Mouse (Mus musculus) adrenal gland (tissue): ENCODE data around the gene Map4k2.

Experiments
- intact Hi-C: fragments of 180-260 bp; cut with DNase I; formaldehyde crosslinking; loops from one replicate; pipeline ENCODE4 v1.15.1; 2025

The Map4k2 gene

GRCm38 (mm10) chr19:6343066-6343925, 2.4 kb downstream of the Map4k2 start:
- intact Hi-C loops, result no loop called here

- intact Hi-C loops, result no loop called here
Measured at GRCm38 (mm10) chr19:6343996-6344395, 3.1 kb downstream of the Map4k2 start.

- intact Hi-C loops, result no loop called here
Measured at GRCm38 (mm10) chr19:6346023-6346422, 5.1 kb downstream of the Map4k2 start.

DNA sequence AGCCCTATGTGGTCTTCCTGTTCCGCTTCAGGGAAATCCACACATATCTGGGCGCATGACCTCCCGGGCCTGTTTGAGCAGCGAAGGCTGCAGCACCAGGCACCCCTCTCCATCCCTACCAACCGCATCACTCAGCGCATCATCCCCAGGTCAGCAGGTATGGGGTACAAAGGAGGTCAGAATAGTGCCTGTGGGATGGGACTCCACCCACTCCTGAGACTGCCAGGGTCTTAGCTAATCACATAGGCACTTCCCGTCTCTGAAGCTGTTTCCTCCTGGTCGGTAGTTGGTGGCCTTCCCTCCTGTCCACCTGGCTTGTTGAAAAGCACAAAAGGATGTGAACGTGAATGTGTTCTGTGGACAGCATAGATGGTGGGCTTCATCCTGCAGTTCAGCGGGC, 5.7 kb downstream of the Map4k2 start:
- intact Hi-C loops, result no loop called here

GRCm38 (mm10) chr19:6347615-6348014, 6.7 kb downstream of the Map4k2 start:
- intact Hi-C loops, result no loop called here

- intact Hi-C loops, result no loop called here
Measured at GRCm38 (mm10) chr19:6348717-6349116, 7.8 kb downstream of the Map4k2 start.

DNA sequence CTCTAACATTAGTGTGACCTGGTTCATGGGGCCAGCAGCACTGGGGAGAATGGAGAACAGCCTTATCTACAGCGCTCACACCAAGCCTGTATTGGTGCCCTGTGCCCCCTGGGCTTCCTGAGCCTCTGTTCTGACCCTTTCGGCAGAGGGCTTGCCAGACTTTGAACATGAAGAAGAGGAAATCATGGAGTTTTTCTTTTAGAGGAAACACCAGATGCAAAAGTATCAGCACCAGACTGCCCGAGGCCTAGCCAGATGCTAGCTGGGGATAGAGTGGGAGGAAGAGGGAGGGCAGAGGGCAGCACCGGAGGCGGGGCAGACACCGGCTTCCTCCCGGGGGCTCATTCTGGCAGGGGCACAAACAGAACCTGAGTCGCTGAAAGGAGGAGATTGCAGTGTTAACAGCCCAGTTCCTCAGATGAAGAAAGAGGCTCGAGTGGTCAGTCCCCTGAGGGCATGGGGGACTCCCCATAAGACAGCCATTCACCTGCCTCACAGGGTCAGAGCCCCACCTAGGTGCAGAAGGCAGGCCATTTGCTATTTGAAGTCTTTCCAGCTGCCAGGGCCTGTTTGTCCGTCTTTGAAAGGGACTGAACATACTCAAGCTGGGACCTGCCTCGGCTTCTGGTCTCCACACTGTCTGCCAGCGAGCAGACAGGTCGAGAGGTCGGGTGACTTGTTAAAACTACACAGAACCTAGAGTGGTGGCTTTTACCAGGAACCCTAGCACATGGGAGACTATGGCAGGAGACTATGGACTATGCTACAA, 8.5 kb downstream of the Map4k2 start:
- intact Hi-C loops, result no loop called here

GRCm38 (mm10) chr19:6351431-6352106, 10.6 kb downstream of the Map4k2 start:
- intact Hi-C loops, result no loop called here

- intact Hi-C loops, result no loop called here
Measured at GRCm38 (mm10) chr19:6352107-6352505, 11.2 kb downstream of the Map4k2 start.

DNA sequence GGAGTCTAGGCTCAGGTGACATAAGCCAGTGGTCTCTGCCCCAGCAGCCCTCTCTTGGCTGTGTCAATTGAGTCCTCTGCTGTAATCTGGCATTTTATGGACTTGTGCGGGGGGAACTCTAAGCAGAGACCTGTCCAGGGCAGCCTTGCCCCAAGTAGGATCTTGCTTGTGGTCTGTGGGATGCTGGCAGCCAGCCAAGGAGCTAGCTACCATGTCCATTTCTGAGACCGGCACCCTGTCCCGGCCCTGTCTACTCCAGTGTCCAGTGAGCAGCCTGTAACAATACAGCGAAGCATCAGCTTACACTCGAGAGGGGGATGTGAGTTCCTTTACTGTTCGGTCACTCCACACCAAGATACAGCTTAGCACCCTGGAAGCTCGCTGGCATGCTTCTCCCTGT, 13.1 kb downstream of the Map4k2 start:
- intact Hi-C loops, result no loop called here

GRCm38 (mm10) chr19:6361291-6361690, 20.4 kb downstream of the Map4k2 start:
- intact Hi-C loops, result no loop called here

- intact Hi-C loops, result no loop called here
Measured at GRCm38 (mm10) chr19:6363091-6363410, 22.1 kb downstream of the Map4k2 start.

- intact Hi-C loops, result no loop called here
Measured at GRCm38 (mm10) chr19:6363411-6364240, 22.7 kb downstream of the Map4k2 start, which contains the start of gene Sf1. Gene Sf1 (plus strand): TSS chr19:6363690.

GRCm38 (mm10) chr19:6364317-6364725, 23.4 kb downstream of the Map4k2 start:
- intact Hi-C loops, result no loop called here

- intact Hi-C loops, result no loop called here
Measured at GRCm38 (mm10) chr19:6364842-6365241, 23.9 kb downstream of the Map4k2 start.

DNA sequence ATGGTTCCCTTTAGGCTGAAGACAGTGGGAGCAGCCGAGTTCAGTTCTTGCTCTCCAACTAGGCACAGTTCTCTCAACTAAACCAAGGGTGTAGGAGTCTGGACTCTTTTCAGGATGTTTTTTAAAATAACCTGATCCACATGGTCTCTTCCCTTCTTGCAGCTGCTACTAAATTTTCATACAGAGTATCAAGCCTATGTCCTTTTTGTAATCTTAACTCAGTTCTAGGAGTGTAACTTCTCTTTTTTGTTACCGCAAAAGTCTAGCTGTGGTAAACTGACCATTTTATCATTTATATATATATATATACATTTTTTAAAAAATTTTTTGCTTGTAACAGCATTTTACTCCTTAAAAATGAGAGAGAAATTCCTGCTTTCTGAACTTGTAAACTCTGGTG, 29.2 kb downstream of the Map4k2 start:
- intact Hi-C loops, result no loop called here

GRCm38 (mm10) chr19:6372433-6372832, 31.5 kb downstream of the Map4k2 start:
- intact Hi-C loops, result no loop called here

DNA sequence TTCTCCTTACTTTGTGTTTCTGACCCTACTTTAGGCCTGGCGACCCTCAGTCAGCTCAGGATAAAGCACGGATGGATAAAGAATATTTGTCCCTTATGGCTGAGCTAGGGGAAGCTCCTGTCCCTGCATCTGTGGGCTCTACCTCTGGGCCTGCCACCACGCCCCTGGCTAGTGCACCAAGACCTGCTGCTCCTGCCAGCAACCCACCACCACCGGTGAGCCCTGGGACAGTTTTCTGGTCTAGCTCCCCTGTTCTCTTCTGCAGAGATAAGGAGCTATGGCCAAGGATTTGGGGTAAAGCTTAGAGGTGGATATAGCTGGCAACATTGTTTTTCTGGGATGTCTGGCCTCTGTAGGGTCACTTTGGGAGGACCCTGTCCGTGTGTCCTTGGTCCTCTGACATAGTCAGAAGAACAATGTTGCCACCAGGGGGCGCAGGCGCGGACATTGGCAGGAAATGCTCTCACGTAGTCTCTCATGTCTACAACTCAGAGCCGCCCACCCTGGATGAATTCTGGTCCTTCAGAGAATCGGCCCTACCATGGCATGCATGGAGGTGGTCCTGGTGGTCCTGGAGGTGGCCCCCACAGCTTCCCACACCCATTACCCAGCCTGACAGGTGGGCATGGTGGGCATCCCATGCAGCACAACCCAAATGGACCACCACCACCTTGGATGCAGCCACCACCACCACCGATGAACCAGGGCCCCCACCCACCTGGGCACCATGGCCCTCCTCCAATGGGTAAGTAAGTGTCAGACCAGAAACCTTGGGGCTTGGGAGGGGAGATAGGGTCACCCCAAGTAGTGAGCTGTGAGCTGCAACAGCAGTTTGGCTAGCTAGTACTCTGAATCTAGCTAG, 32.8 kb downstream of the Map4k2 start:
- intact Hi-C loops, result no loop called here

- intact Hi-C loops, result no loop called here
Measured at GRCm38 (mm10) chr19:6374571-6374970, 33.6 kb downstream of the Map4k2 start.
